Mouse (Mus musculus) activated CD4-positive, CD25-positive, alpha-beta regulatory T cell, adult 9 weeks (primary cell): ENCODE data around the gene 6430571L13Rik. TPM values are rescaled to one million over a fixed set of nuclear protein-coding genes. Genes with fewer than 3 reads are reported as not detected.

Experiments
- polyA plus RNA-seq: library from polyadenylated mRNA; unstranded; fragments of 100-300 nt; shearing (Covaris generic); gene quantifications from one replicate; pipeline ENCODE4 v1.2.1, GENCODE M21; 2017

Gene 6430571L13Rik
- polyA plus RNA-seq = 2.6 TPM

GRCm38 (mm10) chr9:107340267-107340859 lies at the start of gene 6430571L13Rik:
6430571L13Rik (plus strand) TSS chr9:107340602.

GRCm38 (mm10) chr9:107296016-107296040 lies 44.6 kb upstream of the 6430571L13Rik start, which contains the start of gene Cish:
Cish (plus strand) TSS chr9:107296026.

GRCm38 (mm10) chr9:107338172-107338883 lies 2.1 kb upstream of the 6430571L13Rik start, which contains the start of gene Hemk1:
Hemk1 (minus strand) TSS chr9:107338350.

DNA sequence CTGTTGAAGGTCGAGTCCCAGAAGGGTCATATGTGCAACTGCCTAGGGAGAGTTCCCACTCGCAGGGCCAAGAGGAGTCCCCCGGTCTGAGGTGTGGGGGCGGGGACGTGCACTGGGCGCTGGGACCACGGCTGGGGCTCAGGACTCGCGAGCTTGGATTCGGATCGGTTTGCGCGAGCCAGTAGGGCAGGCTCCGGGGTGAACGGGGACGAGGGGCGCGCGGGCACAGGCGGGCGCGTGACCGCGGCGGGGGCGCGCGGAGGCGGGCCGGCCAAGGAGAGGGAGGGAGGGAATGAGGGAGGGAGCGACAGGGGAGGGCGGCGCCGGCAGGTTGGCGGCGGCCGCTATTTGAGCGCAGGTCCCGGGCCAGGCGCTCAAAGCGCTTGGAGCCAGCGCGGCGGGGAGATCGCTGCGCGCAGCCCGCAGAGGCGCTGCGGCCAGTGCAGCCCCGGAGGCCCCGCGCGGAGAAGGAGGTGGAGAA lies 59.1 kb downstream of the 6430571L13Rik start, which contains the start of gene Cacna2d2:
Cacna2d2 (plus strand) TSS at position 122 of the 481 bp plus-strand sequence.

Other genes with a start within 250 kb of the 6430571L13Rik start
- gene Dock3, start 108.7 kb upstream of the 6430571L13Rik start, polyA plus RNA-seq = 0.09 TPM
- 147 TPM for gene Mapkapk3, start 50.7 kb upstream of the 6430571L13Rik start, polyA plus RNA-seq
- 255 TPM for gene Cish, start 44.6 kb upstream of the 6430571L13Rik start, polyA plus RNA-seq
- 33.8 TPM for gene Hemk1, start 2.3 kb upstream of the 6430571L13Rik start, polyA plus RNA-seq
- gene Cacna2d2, start 59.0 kb downstream of the 6430571L13Rik start, polyA plus RNA-seq = 1.0 TPM
- 54.4 TPM for gene Tmem115, start 193.3 kb downstream of the 6430571L13Rik start, polyA plus RNA-seq
- gene Cyb561d2, start 201.6 kb downstream of the 6430571L13Rik start, polyA plus RNA-seq = 66.6 TPM
- 64.2 TPM for gene Nprl2, start 201.6 kb downstream of the 6430571L13Rik start, polyA plus RNA-seq
- gene Zmynd10, start 206.7 kb downstream of the 6430571L13Rik start, polyA plus RNA-seq = 3.3 TPM
- gene Rassf1, start 211.0 kb downstream of the 6430571L13Rik start, polyA plus RNA-seq = 88.1 TPM
- 9.4 TPM for gene Tusc2, start 222.7 kb downstream of the 6430571L13Rik start, polyA plus RNA-seq
- 16.6 TPM for gene Hyal2, start 227.3 kb downstream of the 6430571L13Rik start, polyA plus RNA-seq
- gene Hyal1, start 236.3 kb downstream of the 6430571L13Rik start, polyA plus RNA-seq = 6.5 TPM
- gene Naa80, start 238.3 kb downstream of the 6430571L13Rik start, polyA plus RNA-seq = 23.5 TPM
- 0.65 TPM for gene Hyal3, start 240.2 kb downstream of the 6430571L13Rik start, polyA plus RNA-seq
- 23.7 TPM for gene Ifrd2, start 247.0 kb downstream of the 6430571L13Rik start, polyA plus RNA-seq